Mouse (Mus musculus) heart, postnatal 10 days (tissue): ENCODE measurements around the gene Irak1. TPM values are rescaled to one million over a fixed set of nuclear protein-coding genes. Genes with fewer than 3 reads are reported as not detected.

Experiments
- DNase-seq, 2 experiments: peaks; one replicate each; pipeline ENCODE4 v3.0.0; 2021
- intact Hi-C: fragments of 180-260 bp; cut with DNase I; formaldehyde crosslinking; loops from one replicate; pipeline ENCODE4 v1.15.1; 2025
- microRNA-seq, 2 experiments: library from miRNA; unstranded; fragments of <30 nt; microRNA quantifications; one replicate each; pipeline ENCODE4 v1.2.0; 2022
- total RNA-seq, 2 experiments: library from RNA; stranded (reverse); gene quantifications; 2 replicates each; pipeline ENCODE4 v1.2.3; 2021

Gene Irak1
- total RNA-seq, 2 experiments from 2014 or later: 54.7 to 56.7 TPM

DNA sequence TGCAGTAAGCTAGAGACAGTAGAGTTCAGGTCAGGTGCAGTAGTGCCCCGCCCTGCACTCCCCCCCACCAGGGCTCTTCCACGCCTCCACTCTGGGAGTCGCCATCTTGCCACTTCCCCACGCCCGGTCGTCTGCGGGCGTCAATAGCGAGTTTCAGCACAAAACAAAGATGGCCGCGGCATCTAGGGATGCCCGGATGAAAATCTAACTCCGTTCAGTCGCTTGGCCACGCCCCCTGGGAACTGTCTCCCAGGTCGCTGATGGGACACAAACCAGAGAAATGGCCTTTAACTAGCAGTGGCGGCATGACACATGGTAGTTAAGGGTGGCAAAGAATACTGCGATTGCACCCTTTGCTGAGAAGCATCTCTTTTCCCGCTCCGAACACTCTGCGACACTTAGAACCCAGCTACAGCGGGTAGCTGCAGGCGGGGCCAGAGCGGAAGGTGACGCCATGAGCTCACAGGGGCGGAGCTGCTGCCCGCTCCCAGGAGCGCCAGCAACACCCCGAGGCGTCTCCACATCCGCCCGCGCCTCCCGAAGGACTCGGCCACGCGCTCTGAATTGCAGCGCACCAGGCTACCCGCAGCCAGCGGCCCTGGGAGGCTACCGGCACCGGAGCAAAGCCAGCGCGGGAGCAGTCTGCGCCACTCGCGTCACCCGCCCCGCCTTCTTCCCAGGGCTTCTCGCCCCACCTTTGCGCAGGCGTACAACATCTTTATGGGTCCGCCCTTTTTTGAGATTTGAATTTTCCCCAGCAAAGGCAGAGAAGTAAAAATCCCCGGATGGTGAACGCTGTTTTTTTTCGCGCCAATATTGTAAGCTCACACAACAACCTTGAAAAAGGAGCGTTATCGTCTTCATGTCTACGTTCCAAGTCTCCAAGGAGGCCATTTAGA lies 56.3 kb downstream of the Irak1 start:
- DNase-seq: peak; percentile 90 to 91
- intact Hi-C loops: loop anchor here (1.0 to 10.0 kb wide), 3 partner anchors 55 to 457 kb away; partner anchors contain the start of genes G6pdx and Irak1

- intact Hi-C loops: loop anchor here (1.0 to 10.0 kb wide), 3 partner anchors 56 to 458 kb away; partner anchors contain the start of genes G6pdx and Irak1
- DNase-seq: peak; percentile 92
These were observed 57.2 kb downstream of the Irak1 start, which contains the start of gene Hcfc1 for GRCm38 (mm10) chrX:73966248-73967176. Hcfc1 (minus strand) TSS chrX:73966357.

DNA sequence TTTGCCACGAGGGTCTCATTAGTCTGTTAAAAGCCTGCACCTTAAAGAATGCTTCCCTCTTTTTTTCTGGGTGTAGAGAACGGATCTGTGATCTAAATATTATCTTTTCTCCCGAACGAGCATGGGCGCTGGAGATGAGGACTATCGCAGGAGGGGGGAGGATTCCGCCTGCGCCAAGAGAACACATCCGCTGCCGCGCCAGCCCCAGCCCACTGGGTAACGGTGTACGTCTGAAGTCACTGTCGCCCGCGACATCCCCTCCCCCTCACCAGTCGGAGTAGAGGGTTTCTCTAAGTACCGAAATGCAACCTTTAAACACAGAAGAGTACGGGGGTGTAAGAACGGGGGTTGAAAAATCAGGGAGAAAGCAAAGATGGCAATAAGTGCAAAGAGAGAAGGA lies 58.4 kb downstream of the Irak1 start:
- intact Hi-C loops: loop anchor here (10.0 kb wide), 1 partner anchor 459 kb away; the partner anchor contains the start of gene G6pdx
- peak; percentile 45 to 55 for DNase-seq

GRCm38 (mm10) chrX:73964363-73964762 lies 59.4 kb downstream of the Irak1 start:
- no peak for DNase-seq
- intact Hi-C loops: loop anchor here (10.0 kb wide), 1 partner anchor 460 kb away; the partner anchor contains the start of gene G6pdx

Small RNAs within 50 kb of the gene (microRNA-seq; reads per million reads assigned to microRNA genes)
- gene Mir5132 (2.4 to 3.1 reads per million in 2 experiments), gene Mir718 (0 to 0.35 reads per million in 2 experiments)

Other genes starting within 250 kb of the Irak1 start
- gene Srpk3, start 249.5 kb downstream of the Irak1 start, total RNA-seq: 10 to 100 TPM; 36.0 to 43.6 TPM
- 100 to 1,000 TPM; 520 to 542 TPM for gene Idh3g, start 237.0 kb downstream of the Irak1 start, total RNA-seq
- gene Ssr4, start 236.9 kb downstream of the Irak1 start, total RNA-seq: 100 to 1,000 TPM; 103 TPM
- gene Pdzd4, start 198.9 kb downstream of the Irak1 start, total RNA-seq: 1 to 10 TPM; 2.7 to 2.9 TPM
- not detected for gene Avpr2, start 131.8 kb downstream of the Irak1 start, total RNA-seq
- gene L1cam, start 127.8 kb downstream of the Irak1 start, total RNA-seq: 1 to 10 TPM; 1.5 to 1.6 TPM
- 1 to 10 TPM; 1.8 to 2.5 TPM for gene Arhgap4, start 102.0 kb downstream of the Irak1 start, total RNA-seq
- 10 to 100 TPM; 60.1 to 69.0 TPM for gene Naa10, start 102.0 kb downstream of the Irak1 start, total RNA-seq
- gene Renbp, start 93.1 kb downstream of the Irak1 start, total RNA-seq: 10 to 100 TPM; 14.2 to 14.9 TPM
- 10 to 100 TPM; 64.2 to 64.4 TPM for gene Hcfc1, start 57.6 kb downstream of the Irak1 start, total RNA-seq
- gene Opn1mw, start 103.5 kb upstream of the Irak1 start, total RNA-seq: not detected
- gene Mecp2, start 111.4 kb upstream of the Irak1 start, total RNA-seq: 10 to 100 TPM; 32.9 to 34.3 TPM
- not detected for gene Tex28, start 143.9 kb upstream of the Irak1 start, total RNA-seq
- gene Tktl1, start 153.3 kb upstream of the Irak1 start, total RNA-seq: not detected
- gene Flna, start 225.9 kb upstream of the Irak1 start, total RNA-seq: 100 to 1,000 TPM; 245 TPM
- gene Emd, start 230.8 kb upstream of the Irak1 start, total RNA-seq: 10 to 100 TPM; 39.7 to 47.5 TPM
- 100 to 1,000 TPM; 247 to 291 TPM for gene Rpl10, start 246.9 kb upstream of the Irak1 start, total RNA-seq